Mouse (Mus musculus): Measurements from ENCODE around the gene Cfap70.

DNA sequence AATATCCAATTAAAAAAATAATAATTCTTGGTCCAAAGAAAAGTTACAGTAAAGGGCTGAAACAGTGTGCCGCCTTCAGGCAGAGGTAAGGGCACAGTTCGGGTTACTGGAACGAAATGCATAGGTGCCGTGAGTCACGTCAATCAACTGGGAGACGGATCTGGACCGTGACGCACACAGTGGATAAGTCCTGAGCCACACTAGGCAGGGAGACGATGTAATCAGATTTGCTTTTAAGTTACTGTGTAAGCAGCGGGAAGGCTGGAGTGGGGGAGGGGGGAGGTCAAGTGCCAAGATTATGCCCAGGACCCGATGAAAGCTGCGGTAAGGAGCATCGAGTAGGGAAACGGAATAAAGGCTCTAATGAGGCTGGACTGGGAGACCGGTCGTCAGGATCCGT lies 9.8 kb downstream of the Cfap70 start:
- TF ChIP-seq POLR2A (IDR thresholded peaks at IDR 0.05; ENCODE audit: control insufficient read depth in 1 of 2, insufficient read depth in 1 of 2, low read depth in 1 of 2, low read length in 2 of 2, poor library complexity in 1 of 2) (no peak), CTCF (IDR thresholded peaks at IDR 0.05 in 2 of 3, conservative IDR thresholded peaks at IDR 0.05 in 1 of 3; ENCODE audit: control insufficient read depth in 1 of 3, insufficient read depth in 1 of 3, low read depth in 2 of 3, low read length in 3 of 3, poor library complexity in 1 of 3, severe bottlenecking in 1 of 3) (no peak), NRF1 (IDR thresholded peaks at IDR 0.05; ENCODE audit: insufficient read depth, low read depth, low read length, poor library complexity, severe bottlenecking) (no peak), MEF2A (IDR thresholded peaks at IDR 0.05; ENCODE audit: extremely low read depth, insufficient replicate concordance, low read depth, low read length, poor library complexity, severe bottlenecking) (no peak), TCF12 (IDR thresholded peaks at IDR 0.05; ENCODE audit: low read depth, low read length) (no peak), GATA1 (IDR thresholded peaks at IDR 0.05; ENCODE audit: low read depth, low read length) (no peak), ZC3H11A (IDR thresholded peaks at IDR 0.05; ENCODE audit: low read depth, low read length) (no peak), EP300 (IDR thresholded peaks at IDR 0.05; ENCODE audit: low read depth in 1 of 2, low read length in 2 of 2) (no peak), HCFC1 (IDR thresholded peaks at IDR 0.05; ENCODE audit: low read depth, low read length) (no peak), JUND (IDR thresholded peaks at IDR 0.05; ENCODE audit: low read depth, low read length) (no peak)
